Mouse (Mus musculus) MEL-GATA-1-ER (cell line): ENCODE data around the gene Tnnc2.

Source experiments
- DNase-seq: peaks from one replicate; pipeline ENCODE4 v3.0.0-alpha.2; 2012; ENCODE audit warnings: low read depth; ENCODE audit errors: extremely low read depth

The Tnnc2 gene

GRCm38 (mm10) chr2:164773989-164774364 is 5.8 kb downstream of the Tnnc2 start:
- peak; percentile 77 for DNase-seq

- peak; percentile 43 for DNase-seq
Observed at GRCm38 (mm10) chr2:164773229-164773988, 6.4 kb downstream of the Tnnc2 start.

- no peak for DNase-seq
Observed at GRCm38 (mm10) chr2:164771123-164771522, 8.6 kb downstream of the Tnnc2 start.

DNA sequence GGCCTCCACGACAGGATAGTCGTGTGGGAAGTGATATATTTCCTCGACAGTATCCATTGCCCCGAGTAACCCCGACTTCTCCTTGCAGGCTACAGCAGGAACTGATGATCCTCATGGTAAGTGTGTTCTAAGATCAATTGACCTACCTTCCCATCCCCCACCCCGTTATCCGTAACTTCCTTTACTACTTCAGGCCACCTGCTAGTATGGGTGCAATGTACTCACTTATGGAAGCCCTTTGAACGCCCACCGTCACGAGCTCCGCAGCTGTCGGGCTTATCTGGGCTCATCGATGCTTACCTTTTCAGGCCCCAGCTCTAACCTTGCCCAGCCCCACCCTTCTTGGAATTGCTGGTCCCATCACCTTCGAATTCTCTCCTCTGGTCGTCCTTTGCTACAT is 9.5 kb downstream of the Tnnc2 start:
- no peak for DNase-seq

DNA sequence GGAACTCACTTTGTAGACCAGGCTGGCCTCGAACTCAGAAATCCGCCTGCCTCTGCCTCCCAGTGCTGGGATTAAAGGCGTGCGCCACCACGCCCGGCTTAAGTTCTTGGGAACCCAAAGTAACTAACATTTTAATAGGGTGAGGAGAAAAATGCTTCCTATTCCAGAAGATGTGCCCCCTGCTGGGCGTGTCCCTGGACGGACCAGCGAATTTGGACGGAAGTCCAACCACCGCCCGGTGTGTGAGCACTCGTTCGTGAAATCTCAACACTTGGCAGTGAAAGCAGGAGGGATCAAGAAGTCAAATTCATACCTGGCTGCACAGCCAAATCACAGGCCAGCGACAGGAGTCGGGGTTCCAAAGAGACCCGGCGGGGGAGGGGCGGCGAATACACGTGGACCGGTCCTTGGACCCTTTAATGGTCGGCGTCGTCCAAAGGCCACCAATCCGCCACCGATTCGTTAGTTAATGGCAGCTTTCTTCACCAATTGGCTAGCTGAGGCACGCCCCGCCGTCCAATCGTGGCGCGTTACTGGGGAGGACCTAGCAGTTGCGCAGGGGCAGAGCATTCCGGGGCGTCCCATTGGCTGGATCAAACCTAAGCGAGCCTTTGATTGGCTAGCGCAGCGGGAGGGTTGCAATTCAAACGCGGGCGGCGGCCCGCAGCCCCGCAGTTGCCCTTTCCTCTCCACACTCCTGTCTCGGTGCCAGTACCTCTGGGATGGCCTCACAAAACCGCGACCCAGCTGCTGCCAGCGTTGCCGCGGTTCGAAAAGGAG is 10.3 kb downstream of the Tnnc2 start, which contains the start of gene Ube2c:
TSS of gene Ube2c (plus strand) at position 641 of the 780 bp plus-strand sequence.
- DNase-seq, result peak; percentile 98

DNA sequence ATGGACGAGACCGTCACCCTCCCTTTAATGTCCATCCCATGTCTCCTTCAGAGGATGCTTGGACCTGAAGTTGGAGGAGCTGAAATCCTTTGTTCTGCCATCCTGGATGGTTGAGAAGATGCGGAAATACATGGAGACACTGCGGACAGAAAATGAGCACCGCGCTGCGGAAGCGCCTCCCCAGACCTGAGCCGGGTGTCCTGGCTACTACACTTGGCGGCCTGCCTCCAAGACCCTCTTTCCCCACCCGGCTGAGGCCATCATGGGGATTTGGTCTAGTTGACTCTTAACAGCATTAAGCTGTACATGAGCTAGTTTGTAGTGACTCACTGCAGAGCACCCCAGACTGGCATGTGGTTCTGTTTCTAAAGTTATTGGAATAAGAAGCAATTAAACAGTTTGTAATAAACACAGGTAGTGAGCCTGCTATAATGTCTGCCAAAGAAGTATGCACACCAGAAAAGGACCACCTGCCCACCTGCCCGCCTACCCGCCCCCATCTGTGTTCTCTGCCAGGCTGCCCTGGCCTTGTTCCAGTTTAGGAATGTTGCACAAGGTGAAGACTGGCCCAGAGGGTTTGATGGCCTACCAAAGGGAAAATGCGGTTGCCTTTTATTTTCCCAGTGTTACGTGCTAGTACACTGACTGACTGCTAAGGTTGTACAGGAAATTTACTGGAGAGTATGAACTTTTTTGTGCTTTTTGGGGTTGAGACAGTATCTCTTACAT is 11.8 kb downstream of the Tnnc2 start:
- DNase-seq, result no peak

DNA sequence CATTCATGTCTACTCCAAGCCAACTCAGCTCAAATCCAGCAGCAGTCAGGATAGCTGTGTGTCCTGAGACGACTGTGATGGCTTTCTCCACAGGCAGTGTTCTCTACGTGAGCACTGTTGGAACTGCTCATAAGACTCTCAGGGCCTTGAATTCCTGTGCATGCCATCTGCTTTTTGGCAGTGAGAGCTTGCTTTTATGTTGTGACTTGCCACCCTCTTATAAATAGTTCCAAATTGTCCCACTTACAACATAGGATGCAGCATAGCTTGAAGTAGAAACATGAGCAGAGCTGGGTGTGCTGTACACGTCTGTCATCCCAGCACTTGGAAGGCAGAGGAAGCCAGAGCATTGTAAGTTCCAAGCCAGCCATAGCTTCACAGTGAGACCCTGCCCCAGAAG is 13.9 kb downstream of the Tnnc2 start:
- DNase-seq, result no peak

GRCm38 (mm10) chr2:164762593-164762992 is 17.2 kb downstream of the Tnnc2 start:
- no peak for DNase-seq

- DNase-seq, result no peak
Observed at GRCm38 (mm10) chr2:164761971-164762370, 17.8 kb downstream of the Tnnc2 start.

DNA sequence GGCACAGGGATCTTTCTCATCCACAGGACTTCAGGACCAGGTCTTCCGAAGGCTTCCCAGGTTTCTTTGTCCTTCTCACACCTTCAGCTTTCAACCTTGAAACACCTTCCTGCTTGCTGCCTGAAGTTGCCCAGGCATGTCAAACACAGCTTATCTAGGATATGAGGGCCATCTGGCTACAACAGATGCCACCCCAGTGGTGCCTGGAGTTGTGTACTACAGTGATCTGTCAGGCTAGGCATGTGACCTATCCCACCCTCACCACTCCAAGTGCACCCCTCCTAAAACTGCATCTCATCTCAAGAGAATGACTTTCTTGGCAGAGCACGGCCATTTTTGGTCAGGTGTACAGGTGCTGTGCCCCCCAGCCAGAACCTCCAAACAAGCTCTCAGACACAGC is 18.3 kb downstream of the Tnnc2 start:
- DNase-seq, result no peak

GRCm38 (mm10) chr2:164760059-164760833 is 19.5 kb downstream of the Tnnc2 start:
- DNase-seq, result no peak

GRCm38 (mm10) chr2:164758692-164759091 is 21.1 kb downstream of the Tnnc2 start:
- no peak for DNase-seq

DNA sequence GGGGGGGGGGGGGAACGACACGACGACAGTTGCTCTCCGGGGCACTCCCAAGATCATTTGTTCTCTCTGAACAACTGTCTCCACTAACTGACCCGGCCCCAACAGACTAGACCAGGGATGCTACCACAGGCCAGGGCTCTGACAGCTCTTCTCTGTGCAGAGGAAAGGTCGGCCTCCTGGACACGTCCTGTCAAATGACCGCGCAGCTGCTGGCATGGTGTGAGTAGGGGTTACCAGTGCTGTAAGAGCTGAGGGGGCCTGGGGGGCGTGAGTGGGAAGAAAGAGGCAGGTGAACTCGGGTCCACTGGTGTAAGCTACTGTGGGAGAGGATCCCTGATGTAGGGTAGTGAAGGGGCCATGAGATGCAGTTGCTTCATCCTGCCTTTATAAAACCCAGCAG is 21.9 kb downstream of the Tnnc2 start:
- DNase-seq, result no peak

DNA sequence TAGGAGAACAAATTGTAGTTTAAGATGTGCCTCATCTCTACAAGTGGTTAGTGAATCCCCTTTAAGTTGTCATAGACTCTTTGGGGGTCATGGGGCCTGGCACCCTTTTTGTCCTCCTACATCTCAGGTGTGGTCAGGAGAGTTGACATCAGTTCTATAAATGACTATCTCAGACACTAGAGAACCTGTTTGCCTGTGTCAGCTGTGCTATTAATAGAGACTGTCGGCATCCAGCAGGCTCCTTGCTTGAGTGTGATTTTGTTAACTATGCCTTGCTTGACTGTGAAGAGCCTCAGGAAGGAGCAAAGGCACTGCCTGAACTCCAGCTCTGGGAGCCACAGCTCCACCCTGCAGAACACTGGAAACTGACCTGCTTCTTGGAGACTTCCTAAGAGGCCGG is 25.0 kb downstream of the Tnnc2 start:
- no peak for DNase-seq

GRCm38 (mm10) chr2:164754105-164754504 is 25.7 kb downstream of the Tnnc2 start:
- DNase-seq, result no peak

- no peak for DNase-seq
Observed at GRCm38 (mm10) chr2:164752454-164752853, 27.3 kb downstream of the Tnnc2 start.

DNA sequence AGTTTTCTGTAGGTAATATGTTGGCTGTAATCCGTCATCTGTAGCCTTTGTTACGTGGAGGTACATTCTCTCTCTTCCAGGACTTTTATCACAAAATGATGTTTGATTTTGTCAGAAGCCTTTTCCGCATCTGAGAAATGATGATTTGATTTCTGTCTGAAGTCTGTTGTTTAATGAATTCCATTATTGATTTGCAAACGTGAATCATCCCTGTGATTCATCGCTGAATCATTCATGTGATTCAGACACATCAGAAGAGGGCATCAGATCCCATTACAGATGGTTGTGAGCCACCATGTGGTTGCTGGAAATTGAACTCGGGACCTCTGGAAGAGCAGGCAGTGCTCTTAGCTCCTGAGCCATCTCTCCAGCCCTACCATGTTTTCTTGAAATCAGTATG is 30.8 kb downstream of the Tnnc2 start:
- no peak for DNase-seq

DNA sequence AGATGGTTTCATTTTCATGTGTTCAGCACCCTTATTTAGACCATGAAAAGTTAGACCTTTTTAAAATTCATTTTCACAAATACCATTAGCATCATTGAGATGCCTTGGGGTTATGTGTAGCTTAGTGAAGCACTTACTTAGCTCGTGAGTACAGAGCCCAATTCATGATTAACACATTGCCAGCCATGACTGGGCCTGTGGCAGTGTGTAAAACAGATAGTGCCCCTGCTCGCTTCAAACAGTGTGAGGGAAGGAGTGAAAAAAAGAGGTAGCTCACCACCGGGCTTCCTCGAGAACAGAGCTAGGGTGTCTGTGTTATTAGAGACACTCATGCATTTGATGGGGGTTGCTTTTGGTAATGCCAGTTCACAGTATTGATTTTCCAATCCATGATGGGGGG is 31.6 kb downstream of the Tnnc2 start:
- DNase-seq, result no peak

DNA sequence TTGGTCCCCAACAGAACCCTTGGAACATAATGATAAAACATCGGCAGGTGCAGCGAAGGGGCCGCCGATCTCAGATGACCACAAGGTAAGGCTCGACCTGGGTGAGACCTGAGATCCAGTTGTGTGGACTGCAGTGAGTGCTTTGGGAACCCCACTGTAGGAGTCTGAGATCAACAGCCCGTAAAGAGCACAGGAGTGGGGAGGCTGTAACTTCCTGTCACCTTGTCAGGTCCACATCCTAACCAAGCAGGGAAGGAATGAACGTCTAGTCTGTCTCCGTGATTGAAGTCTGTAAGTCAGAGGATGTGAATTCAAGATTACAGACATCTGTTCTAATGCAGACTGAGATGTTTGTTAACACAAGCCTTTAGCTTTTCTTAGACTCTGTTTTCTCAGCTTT is 33.1 kb downstream of the Tnnc2 start:
- DNase-seq, result no peak

DNA sequence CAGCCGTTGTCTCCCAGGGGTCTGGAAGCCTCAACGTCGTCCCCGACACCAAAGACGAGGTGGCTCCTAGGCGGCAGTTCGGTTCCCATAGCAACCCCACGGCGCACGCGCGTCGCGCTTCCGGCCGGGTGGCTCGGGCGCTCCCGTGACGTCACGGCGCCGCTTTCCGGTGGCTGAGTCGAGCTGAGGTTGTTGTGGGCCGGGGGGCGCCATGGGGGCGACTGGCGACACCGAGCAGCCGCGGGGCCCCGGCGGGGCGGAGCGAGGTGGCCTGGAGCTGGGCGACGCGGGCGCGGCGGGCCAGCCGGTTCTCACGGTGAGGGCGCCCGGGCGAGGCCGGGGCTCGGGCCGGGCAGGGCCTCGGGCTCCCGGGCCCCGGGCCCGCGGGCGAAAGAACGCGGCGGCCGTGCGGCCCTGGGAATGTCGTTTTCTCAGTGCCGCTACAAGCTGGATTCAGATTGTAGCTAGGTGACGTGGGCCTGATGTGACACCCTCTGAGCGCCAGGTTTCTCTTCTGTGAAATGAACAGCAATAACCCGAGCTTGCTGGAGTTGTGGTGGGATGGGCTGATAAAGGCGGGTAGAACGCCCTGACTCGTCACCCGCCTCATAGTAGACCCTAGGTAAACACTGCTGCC is 33.8 kb downstream of the Tnnc2 start, which contains the start of the genes Wfdc3 and Dnttip1:
TSS of gene Wfdc3 (minus strand) at position 89 of the 637 bp plus-strand sequence.
TSS of gene Dnttip1 (plus strand) at position 141 of the 637 bp plus-strand sequence.
- DNase-seq, result peak; percentile 56

GRCm38 (mm10) chr2:164744987-164745386 is 34.8 kb downstream of the Tnnc2 start:
- DNase-seq, result peak; percentile 19
